Mouse (Mus musculus): ENCODE data around the gene Nkx1-2.

GRCm38 (mm10) chr7:132565831-132566230 is 33.6 kb downstream of the Nkx1-2 start:
- no peak for TF ChIP-seq CTCF (conservative IDR thresholded peaks at IDR 0.05; ENCODE audit: low read length)
- no peak for TF ChIP-seq POU5F1 (IDR thresholded peaks at IDR 0.05; ENCODE audit: borderline replicate concordance, low read length)
